Mouse (Mus musculus) C2C12 (cell line): Measurements from ENCODE around the gene Rims3.

Source experiments
- CEBPB ChIP-seq: IDR thresholded peaks from one replicate; pipeline ENCODE4 v1.6.1; 2011; ENCODE audit warnings: low read depth, mild to moderate bottlenecking, control low read depth, moderate library complexity
- CTCF ChIP-seq: IDR thresholded peaks from one replicate; pipeline ENCODE4 v1.5.1; 2011; ENCODE audit not compliant: control insufficient read depth, insufficient read depth, insufficient read length
- MAX ChIP-seq: IDR thresholded peaks from one replicate; pipeline ENCODE4 v1.6.1; 2011; ENCODE audit warnings: mild to moderate bottlenecking, control low read depth
- MYOD1 ChIP-seq: IDR thresholded peaks from one replicate; pipeline ENCODE4 v1.6.1; 2011; ENCODE audit warnings: low read depth; ENCODE audit not compliant: control insufficient read depth, insufficient read length

- TF ChIP-seq MYOD1: no peak
- no peak for TF ChIP-seq CEBPB
- no peak for TF ChIP-seq CTCF
- no peak for TF ChIP-seq MAX
Observed at GRCm38 (mm10) chr4:120891960-120892359, 37.3 kb downstream of the Rims3 start.
